Mouse (Mus musculus) ES-Bruce4 (cell line): ENCODE measurements around the gene Ifih1. TPM values are rescaled to one million over a fixed set of nuclear protein-coding genes. Genes with fewer than 3 reads are reported as not detected.

Experiments
- H3K27ac ChIP-seq: 2 replicates; pipeline ENCODE4 v1.5.1; 2012; ENCODE audit warnings: low read length, inconsistent platforms; ENCODE audit not compliant: insufficient read depth
- H3K27me3 ChIP-seq: 2 replicates; pipeline ENCODE4 v1.6.1; 2012; ENCODE audit warnings: mild to moderate bottlenecking, low read length, inconsistent platforms; ENCODE audit not compliant: control insufficient read depth, poor library complexity, insufficient read depth, severe bottlenecking
- H3K36me3 ChIP-seq: 2 replicates; pipeline ENCODE4 v1.6.1; 2012; ENCODE audit warnings: inconsistent platforms, mild to moderate bottlenecking, low read length, moderate library complexity; ENCODE audit not compliant: control insufficient read depth, poor library complexity, insufficient read depth, severe bottlenecking
- H3K4me1 ChIP-seq: one replicate; pipeline ENCODE4 v1.8.1; 2011; ENCODE audit warnings: low read length; ENCODE audit not compliant: control insufficient read depth, insufficient read depth
- H3K4me3 ChIP-seq: 2 replicates; pipeline ENCODE4 v1.5.1; 2011; ENCODE audit warnings: low read depth, mild to moderate bottlenecking, low read length
- H3K9ac ChIP-seq: 2 replicates; pipeline ENCODE4 v1.6.1; 2012; ENCODE audit warnings: low read depth, mild to moderate bottlenecking, inconsistent platforms; ENCODE audit not compliant: poor library complexity, severe bottlenecking
- H3K9me3 ChIP-seq: replicated peaks from 2 replicates; pipeline ENCODE4 v1.6.1; 2012; ENCODE audit warnings: mild to moderate bottlenecking, low read length, inconsistent platforms; ENCODE audit not compliant: control insufficient read depth, poor library complexity, insufficient read depth, severe bottlenecking
- CTCF ChIP-seq: IDR thresholded peaks from one replicate; pipeline ENCODE4 v1.8.1; 2011; ENCODE audit warnings: low read depth, low read length
- EP300 ChIP-seq: IDR thresholded peaks from 2 replicates; pipeline ENCODE4 v1.6.1; 2011; ENCODE audit warnings: low read depth, low read length; ENCODE audit not compliant: insufficient read depth
- POLR2A ChIP-seq: IDR thresholded peaks from one replicate; pipeline ENCODE4 v1.8.1; 2011; ENCODE audit warnings: low read length; ENCODE audit not compliant: insufficient read depth
- polyA plus RNA-seq: library from polyadenylated mRNA; stranded (reverse); fragments of >200 nt; gene quantifications from 2 replicates; pipeline ENCODE4 v1.2.4, GENCODE M21; 2011; ENCODE audit warnings: low read depth; ENCODE audit not compliant: missing spikeins, insufficient read depth, insufficient read length

Ifih1 gene
- polyA plus RNA-seq, 1 experiment = 3.1 TPM

- no peak for TF ChIP-seq CTCF
- TF ChIP-seq POLR2A = no peak
- TF ChIP-seq EP300 = no peak
- no peak overlapping the region for H3K9ac ChIP-seq
- H3K9me3 ChIP-seq = no peaks in the 10 kb centered on the region
- H3K4me1 ChIP-seq = no peaks in the 10 kb centered on the region
- no peaks in the 10 kb centered on the region for H3K27me3 ChIP-seq
- no peak overlapping the region for H3K27ac ChIP-seq
- no peak overlapping the region for H3K4me3 ChIP-seq
- H3K36me3 ChIP-seq = no peaks in the 10 kb centered on the region
Measured at GRCm38 (mm10) chr2:62645475-62645874, 580 bp downstream of the Ifih1 start.

GRCm38 (mm10) chr2:62644891-62645290 is 1.2 kb downstream of the Ifih1 start:
- Histone ChIP-seq H3K27me3 (no peaks in the 10 kb centered on the region), H3K4me1 (no peaks in the 10 kb centered on the region), H3K9ac (no peak overlapping the region), H3K27ac (no peak overlapping the region), H3K36me3 (no peaks in the 10 kb centered on the region), H3K9me3 (no peaks in the 10 kb centered on the region), H3K4me3 (no peak overlapping the region)
- no peak for TF ChIP-seq EP300
- TF ChIP-seq CTCF = no peak
- TF ChIP-seq POLR2A = no peak

- Histone ChIP-seq H3K27ac (no peak overlapping the region), H3K4me1 (no peaks in the 10 kb centered on the region), H3K4me3 (no peak overlapping the region), H3K27me3 (no peaks in the 10 kb centered on the region), H3K36me3 (no peaks in the 10 kb centered on the region), H3K9me3 (peaks cover 3% of the 10 kb centered on the region; the same call in 1 of the 2 replicates), H3K9ac (no peak overlapping the region)
- TF ChIP-seq CTCF (peak; percentile 38), POLR2A (no peak), EP300 (no peak)
Measured at GRCm38 (mm10) chr2:62643405-62644305, 2.4 kb downstream of the Ifih1 start.

- TF ChIP-seq EP300 (no peak), POLR2A (no peak), CTCF (no peak)
- H3K4me1 ChIP-seq = no peaks in the 10 kb centered on the region
- no peaks in the 10 kb centered on the region for H3K27me3 ChIP-seq
- no peak overlapping the region for H3K27ac ChIP-seq
- H3K4me3 ChIP-seq = no peak overlapping the region
- H3K9ac ChIP-seq = no peak overlapping the region
- no peaks in the 10 kb centered on the region for H3K36me3 ChIP-seq
- H3K9me3 ChIP-seq = peaks cover 7% of the 10 kb centered on the region; the same call in 1 of the 2 replicates
Measured at GRCm38 (mm10) chr2:62639869-62640268, 6.2 kb downstream of the Ifih1 start.

- H3K4me1 ChIP-seq = no peaks in the 10 kb centered on the region
- no peaks in the 10 kb centered on the region for H3K36me3 ChIP-seq
- no peak overlapping the region for H3K9ac ChIP-seq
- no peaks in the 10 kb centered on the region for H3K9me3 ChIP-seq
- H3K27me3 ChIP-seq = no peaks in the 10 kb centered on the region
- no peak for TF ChIP-seq CTCF
- H3K27ac ChIP-seq = no peak overlapping the region
- H3K4me3 ChIP-seq = no peak overlapping the region
Measured at GRCm38 (mm10) chr2:62630446-62630845, 15.6 kb downstream of the Ifih1 start.

- TF ChIP-seq CTCF (no peak), EP300 (no peak), POLR2A (no peak)
- Histone ChIP-seq H3K9ac (no peak overlapping the region), H3K4me3 (no peak overlapping the region)
Measured at GRCm38 (mm10) chr2:62628356-62628755, 17.7 kb downstream of the Ifih1 start.

More at GRCm38 (mm10) chr2:62628356-62628755, 17.7 kb downstream of the Ifih1 start:
- no peaks in the 10 kb centered on the region for H3K36me3 ChIP-seq
- no peaks in the 10 kb centered on the region for H3K9me3 ChIP-seq
- no peak overlapping the region for H3K27ac ChIP-seq
- H3K4me1 ChIP-seq = no peaks in the 10 kb centered on the region
- H3K27me3 ChIP-seq = no peaks in the 10 kb centered on the region
